9 mouse cellular contexts compared by ENCODE assay signal in genomic region chr11:4267202-4267578, GRCm38 (mm10). TPM values are rescaled to one million over a fixed set of nuclear protein-coding genes. Genes with fewer than 3 reads are reported as not detected.
DNase-seq lines count a peak whose midpoint lies in the region; ATAC-seq and TF ChIP-seq lines count a peak whose summit lies in the region.
"Had no signal": no experiment of that assay in that cellular context is flagged by ENCODE, and none has a peak within 500 bp of the region (broad histone marks: within the 10 kb centered on the region; RNA-seq: fewer than 3 reads in every experiment).

No protein-coding gene starts in this region.

- peak overlapping the region; percentile 55 for H3K4me3 ChIP-seq in lung, embryonic 15.5 days
- peak overlapping the region; percentile 54 for H3K4me3 ChIP-seq in embryonic facial prominence, embryonic 12.5 days
- H3K4me3 ChIP-seq in hindbrain, postnatal 0 days (ENCODE audit: low read length), result peak overlapping the region; percentile 50
- peak overlapping the region; percentile 52 for H3K4me3 ChIP-seq in midbrain, postnatal 0 days (ENCODE audit: low read depth, low read length)

- H3K36me3 ChIP-seq in lung, embryonic 15.5 days, result no peaks in the 10 kb centered on the region
- no peaks in the 10 kb centered on the region for H3K36me3 ChIP-seq in embryonic facial prominence, embryonic 12.5 days
- no peaks in the 10 kb centered on the region for H3K36me3 ChIP-seq in hindbrain, postnatal 0 days (ENCODE audit: insufficient read depth, low read length)
- H3K36me3 ChIP-seq in midbrain, postnatal 0 days (ENCODE audit: insufficient read depth, low read length), result no peaks in the 10 kb centered on the region

- peak overlapping the region; percentile 79 for H3K4me2 ChIP-seq in lung, embryonic 15.5 days
- H3K4me2 ChIP-seq in embryonic facial prominence, embryonic 12.5 days (replicated peaks), result peak overlapping the region; percentile 95
- H3K4me2 ChIP-seq in hindbrain, postnatal 0 days (ENCODE audit: low read depth, low read length), result peak overlapping the region; percentile 90
- H3K4me2 ChIP-seq in midbrain, postnatal 0 days (ENCODE audit: low read depth, low read length, poor library complexity, severe bottlenecking), result peak overlapping the region; percentile 100

- H3K27ac ChIP-seq in lung, embryonic 15.5 days, result no peak overlapping the region
- no peak overlapping the region for H3K27ac ChIP-seq in embryonic facial prominence, embryonic 12.5 days
- no peak overlapping the region for H3K27ac ChIP-seq in hindbrain, postnatal 0 days
- no peak overlapping the region for H3K27ac ChIP-seq in midbrain, postnatal 0 days (ENCODE audit: low read depth, low read length)

- TF ChIP-seq CTCF in hindbrain, postnatal 0 days (IDR thresholded peaks at IDR 0.05; ENCODE audit: low read depth), result no peak
- TF ChIP-seq CTCF in midbrain, postnatal 0 days (IDR thresholded peaks at IDR 0.05), result no peak

- H3K4me1 ChIP-seq in lung, embryonic 15.5 days, result peaks cover 43% of the 10 kb centered on the region
- H3K4me1 ChIP-seq in embryonic facial prominence, embryonic 12.5 days, result peaks cover 40% of the 10 kb centered on the region
- H3K4me1 ChIP-seq in hindbrain, postnatal 0 days (ENCODE audit: insufficient read depth, low read length), result peaks cover under 1% of the 10 kb centered on the region; the same call in 1 of the 2 replicates
- H3K4me1 ChIP-seq in midbrain, postnatal 0 days (ENCODE audit: insufficient read depth, low read length), result no peaks in the 10 kb centered on the region

- 1% methylated on average over 13 of the region's 13 CpGs for WGBS in lung, embryonic 15.5 days
- 3% methylated on average over 13 of the region's 13 CpGs for WGBS in embryonic facial prominence, embryonic 12.5 days
- 16% methylated on average over 13 of the region's 13 CpGs for WGBS in hindbrain, postnatal 0 days
- WGBS in midbrain, postnatal 0 days, result 12% methylated on average over 13 of the region's 13 CpGs

- peak overlapping the region; percentile 52; the same call in 1 of the 2 replicates for H3K9ac ChIP-seq in lung, embryonic 15.5 days
- no peak overlapping the region for H3K9ac ChIP-seq in embryonic facial prominence, embryonic 12.5 days
- H3K9ac ChIP-seq in hindbrain, postnatal 0 days (replicated peaks; ENCODE audit: low read length), result no peak overlapping the region
- no peak overlapping the region for H3K9ac ChIP-seq in midbrain, postnatal 0 days (replicated peaks; ENCODE audit: low read length, poor library complexity, severe bottlenecking)

- peaks cover 62% of the 10 kb centered on the region for H3K27me3 ChIP-seq in lung, embryonic 15.5 days
- peaks cover 65% of the 10 kb centered on the region for H3K27me3 ChIP-seq in embryonic facial prominence, embryonic 12.5 days
- H3K27me3 ChIP-seq in hindbrain, postnatal 0 days (ENCODE audit: insufficient read depth, low read length), result peaks cover 23% of the 10 kb centered on the region
- peaks cover 39% of the 10 kb centered on the region for H3K27me3 ChIP-seq in midbrain, postnatal 0 days (ENCODE audit: insufficient read depth, low read length)

- no peaks in the 10 kb centered on the region for H3K9me3 ChIP-seq in lung, embryonic 15.5 days
- H3K9me3 ChIP-seq in embryonic facial prominence, embryonic 12.5 days, result no peaks in the 10 kb centered on the region
- H3K9me3 ChIP-seq in hindbrain, postnatal 0 days (ENCODE audit: low read length), result no peaks in the 10 kb centered on the region
- H3K9me3 ChIP-seq in midbrain, postnatal 0 days (ENCODE audit: low read length), result no peaks in the 10 kb centered on the region

- no peak for DNase-seq in lung, postnatal 25 days (ENCODE audit: low spot score)
- no peak for DNase-seq in hindbrain, postnatal 0 days (ENCODE audit: low spot score)
- no peak for DNase-seq in midbrain, postnatal 0 days (ENCODE audit: low spot score)
- no peak for DNase-seq in thymus, postnatal 0 days (ENCODE audit: low spot score)
- no peak for DNase-seq in layer of hippocampus, adult 18-20 months (ENCODE audit: low spot score in 2 of 2)
- DNase-seq in ovary, adult 18-20 months (ENCODE audit: low spot score), result no peak

- no peak for ATAC-seq in lung, embryonic 15.5 days (ENCODE audit: borderline replicate concordance, extremely low read depth, low FRiP score, low TSS enrichment)
- ATAC-seq in embryonic facial prominence, embryonic 12.5 days (ENCODE audit: insufficient number of reproducible peaks, insufficient read depth, low FRiP score, low TSS enrichment), result no peak
- no peak for ATAC-seq in hindbrain, postnatal 0 days
- no peak for ATAC-seq in midbrain, postnatal 0 days (ENCODE audit: low FRiP score)

RNA-seq across cellular contexts. Expression of gene Lif, which starts 9.8 kb away (rescaled TPM):
- polyA plus RNA-seq in lung, embryonic 15.5 days (2015; fragmentation: Nextera tagmentation; extraction: Ambion mirVana), result 0.19 and 0.32 TPM in 2 replicates
- 0.06 and 0.09 TPM in 2 replicates for polyA plus RNA-seq in embryonic facial prominence, embryonic 12.5 days (2016; fragmentation: Nextera tagmentation; extraction: Ambion mirVana)
- total RNA-seq in hindbrain, postnatal 0 days (2014; rRNA removed), result 0.21 and 0.22 TPM in 2 replicates
- polyA plus RNA-seq in hindbrain, postnatal 0 days (2015; fragmentation: Nextera tagmentation; extraction: Ambion mirVana), result 0.08 and 0.10 TPM in 2 replicates
- 0.05 TPM in 2 replicates for total RNA-seq in midbrain, postnatal 0 days (2014; rRNA removed)
- 0.05 TPM in 1 of 2 replicates, not detected in the other for polyA plus RNA-seq in midbrain, postnatal 0 days (2015; fragmentation: Nextera tagmentation; extraction: Ambion mirVana)
- 0.49 and 0.65 TPM in 2 replicates for polyA plus RNA-seq in thymus, postnatal 0 days (2015; fragmentation: Nextera tagmentation; extraction: Ambion mirVana)
- 1 to 10 TPM; 1.8 to 2.7 TPM for total RNA-seq in layer of hippocampus, adult 18-20 months (2021)

RNA-seq across cellular contexts. Expression of gene Osm, which starts 31.0 kb away (rescaled TPM):
- 0.09 and 0.22 TPM in 2 replicates for polyA plus RNA-seq in lung, embryonic 15.5 days (2015; fragmentation: Nextera tagmentation; extraction: Ambion mirVana)
- polyA plus RNA-seq in embryonic facial prominence, embryonic 12.5 days (2016; fragmentation: Nextera tagmentation; extraction: Ambion mirVana), result not detected in 2 replicates
- 0.40 TPM in 1 of 2 replicates, not detected in the other for total RNA-seq in hindbrain, postnatal 0 days (2014; rRNA removed)
- 0.08 TPM in 1 of 2 replicates, not detected in the other for polyA plus RNA-seq in hindbrain, postnatal 0 days (2015; fragmentation: Nextera tagmentation; extraction: Ambion mirVana)
- 0.16 TPM in 1 of 2 replicates, not detected in the other for total RNA-seq in midbrain, postnatal 0 days (2014; rRNA removed)
- polyA plus RNA-seq in midbrain, postnatal 0 days (2015; fragmentation: Nextera tagmentation; extraction: Ambion mirVana), result 0.10 and 0.14 TPM in 2 replicates
- polyA plus RNA-seq in thymus, postnatal 0 days (2015; fragmentation: Nextera tagmentation; extraction: Ambion mirVana), result 2.1 and 2.6 TPM in 2 replicates
- total RNA-seq in layer of hippocampus, adult 18-20 months (2021), result not detected
- total RNA-seq: layer of hippocampus, postnatal 10 days had no signal

RNA-seq across cellular contexts. Expression of gene Castor1, which starts 49.2 kb away (rescaled TPM):
- polyA plus RNA-seq in lung, embryonic 15.5 days (2015; fragmentation: Nextera tagmentation; extraction: Ambion mirVana), result 4.0 and 6.3 TPM in 2 replicates
- 3.0 and 3.6 TPM in 2 replicates for polyA plus RNA-seq in embryonic facial prominence, embryonic 12.5 days (2016; fragmentation: Nextera tagmentation; extraction: Ambion mirVana)
- total RNA-seq in hindbrain, postnatal 0 days (2014; rRNA removed), result 20.6 and 20.7 TPM in 2 replicates
- polyA plus RNA-seq in hindbrain, postnatal 0 days (2015; fragmentation: Nextera tagmentation; extraction: Ambion mirVana), result 10.6 and 12.4 TPM in 2 replicates
- total RNA-seq in midbrain, postnatal 0 days (2014; rRNA removed), result 9.7 and 10.6 TPM in 2 replicates
- polyA plus RNA-seq in midbrain, postnatal 0 days (2015; fragmentation: Nextera tagmentation; extraction: Ambion mirVana), result 4.9 and 7.5 TPM in 2 replicates
- polyA plus RNA-seq in thymus, postnatal 0 days (2015; fragmentation: Nextera tagmentation; extraction: Ambion mirVana), result 37.9 and 45.8 TPM in 2 replicates
- 1 to 10 TPM; 4.3 to 4.7 TPM for total RNA-seq in layer of hippocampus, adult 18-20 months (2021)
